Mouse (Mus musculus) spleen, adult 2 months (tissue): ENCODE measurements around the gene Bloc1s5. TPM values are rescaled to one million over a fixed set of nuclear protein-coding genes. Genes with fewer than 3 reads are reported as not detected.

Experiments used
- DNase-seq, 2 experiments: peaks; one replicate each; pipeline versions ENCODE4 v3.0.0 to v3.0.0-alpha.2; 2012 to 2021; ENCODE audit warnings: low spot score in 2 of 2, low read depth in 1 of 2
- H3K27ac ChIP-seq: fragments of 200-500 bp; 2 replicates; pipeline ENCODE4 v1.5.1; 2012; ENCODE audit warnings: low read length, inconsistent platforms; ENCODE audit not compliant: insufficient read depth
- H3K27me3 ChIP-seq: fragments of 200-500 bp; 2 replicates; pipeline ENCODE4 v1.6.1; 2012; ENCODE audit warnings: mild to moderate bottlenecking, moderate library complexity, low read length, inconsistent platforms; ENCODE audit not compliant: control insufficient read depth, insufficient read depth
- H3K36me3 ChIP-seq: fragments of 200-500 bp; 2 replicates; pipeline ENCODE4 v1.6.1; 2012; ENCODE audit warnings: mild to moderate bottlenecking, low read length, inconsistent platforms; ENCODE audit not compliant: control insufficient read depth, insufficient read depth
- H3K4me1 ChIP-seq: fragments of 200-500 bp; 2 replicates; pipeline ENCODE4 v1.6.1; 2011; ENCODE audit warnings: inconsistent platforms; ENCODE audit not compliant: control insufficient read depth, insufficient read depth, insufficient read length
- H3K4me3 ChIP-seq: fragments of 200-500 bp; 2 replicates; pipeline ENCODE4 v1.5.1; 2011; ENCODE audit warnings: mild to moderate bottlenecking, inconsistent platforms; ENCODE audit not compliant: insufficient read depth, insufficient read length; ENCODE audit errors: extremely low read depth
- CTCF ChIP-seq: fragments of 200-500 bp; IDR thresholded peaks from 2 replicates; pipeline ENCODE4 v1.5.1; 2011; ENCODE audit warnings: mild to moderate bottlenecking, inconsistent platforms; ENCODE audit not compliant: insufficient read depth, insufficient read length, insufficient replicate concordance; ENCODE audit errors: extremely low read depth
- POLR2A ChIP-seq: fragments of 200-500 bp; IDR thresholded peaks from 2 replicates; pipeline ENCODE4 v1.6.1; 2011; ENCODE audit warnings: low read depth, low read length, inconsistent platforms
- WGBS: fragments of 180-500 bp; shearing (Covaris S2); methylation state at CpG from one replicate; pipeline ENCODE4 v1.1.7; 2018; 5-methylcytosine and 5-hydroxymethylcytosine counted together
- polyA plus RNA-seq: library from polyadenylated mRNA; depleted of rRNA; stranded (reverse); fragments of >200 nt; gene quantifications from 2 replicates; pipeline ENCODE4 v1.2.3, GENCODE M21; 2012

The Bloc1s5 gene
- polyA plus RNA-seq, 1 experiment, result 2.3 TPM

GRCm38 (mm10) chr13:38565245-38565644 lies 69.7 kb downstream of the Bloc1s5 start:
- no peak for TF ChIP-seq CTCF
- TF ChIP-seq POLR2A, result no peak
- WGBS, result 79% methylated on average over 4 of the region's 4 CpGs
- Histone ChIP-seq H3K4me3 (no peak overlapping the region), H3K36me3 (no peaks in the 10 kb centered on the region), H3K27ac (no peak overlapping the region), H3K27me3 (no peaks in the 10 kb centered on the region), H3K4me1 (no peaks in the 10 kb centered on the region)
- DNase-seq, result no peak

GRCm38 (mm10) chr13:38554611-38555010 lies 80.3 kb downstream of the Bloc1s5 start:
- no peaks in the 10 kb centered on the region for H3K36me3 ChIP-seq
- H3K27ac ChIP-seq, result no peak overlapping the region
- H3K4me3 ChIP-seq, result no peak overlapping the region
- H3K27me3 ChIP-seq, result no peaks in the 10 kb centered on the region
- DNase-seq, result no peak
- no peak for TF ChIP-seq POLR2A
- H3K4me1 ChIP-seq, result no peaks in the 10 kb centered on the region
- WGBS, result 45% methylated on average over 11 of the region's 11 CpGs

DNA sequence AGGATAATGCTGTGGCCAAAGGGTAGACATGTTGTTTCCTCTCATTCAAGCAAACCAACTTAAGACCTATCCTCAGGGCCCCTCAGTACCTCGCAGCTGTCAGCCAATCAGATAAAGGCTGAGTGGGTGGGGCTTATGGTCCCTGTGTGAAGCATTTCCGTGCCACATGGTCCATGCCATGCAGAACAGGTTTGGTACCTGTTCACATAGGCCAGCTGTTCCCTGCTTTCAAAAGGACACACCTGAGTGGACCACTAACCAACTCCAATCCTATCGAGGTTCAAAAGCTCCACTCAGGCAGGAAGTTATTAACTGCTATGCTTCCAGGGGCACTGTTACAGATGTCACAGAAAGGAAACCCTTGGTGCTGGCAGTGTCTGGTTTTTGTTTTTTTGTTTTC lies 80.7 kb downstream of the Bloc1s5 start:
- TF ChIP-seq CTCF (no peak), POLR2A (no peak)
- Histone ChIP-seq H3K36me3 (no peaks in the 10 kb centered on the region), H3K27me3 (no peaks in the 10 kb centered on the region), H3K4me3 (no peak overlapping the region), H3K4me1 (no peaks in the 10 kb centered on the region), H3K27ac (no peak overlapping the region)
- DNase-seq, result no peak
- WGBS, result 53% methylated on average over 3 of the region's 3 CpGs

DNA sequence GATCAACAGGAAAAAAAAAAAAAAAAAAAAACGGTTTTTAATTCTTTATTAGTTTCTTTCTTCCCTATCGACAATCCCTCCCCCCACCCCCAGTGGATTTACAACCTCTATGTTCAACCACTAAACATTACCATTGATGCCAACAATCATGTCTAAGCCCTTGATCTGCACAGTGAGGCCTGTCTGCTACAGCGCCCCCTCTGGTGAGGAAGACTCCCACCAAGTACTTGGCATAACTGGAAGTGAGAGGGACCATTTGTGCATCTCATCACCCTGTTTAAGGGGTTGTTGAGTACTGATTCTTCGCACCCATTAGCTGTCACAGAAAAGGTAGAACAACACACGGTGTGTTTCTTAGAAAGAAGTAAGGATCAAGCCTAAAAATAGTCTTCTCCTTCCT lies 86.2 kb downstream of the Bloc1s5 start:
- TF ChIP-seq CTCF (no peak), POLR2A (no peak)
- Histone ChIP-seq H3K36me3 (no peaks in the 10 kb centered on the region), H3K4me3 (no peak overlapping the region), H3K4me1 (no peaks in the 10 kb centered on the region; the same call in 1 of the 2 replicates), H3K27me3 (no peaks in the 10 kb centered on the region), H3K27ac (no peak overlapping the region)
- WGBS, result 79% methylated on average over 5 of the region's 5 CpGs
- DNase-seq, result no peak

DNA sequence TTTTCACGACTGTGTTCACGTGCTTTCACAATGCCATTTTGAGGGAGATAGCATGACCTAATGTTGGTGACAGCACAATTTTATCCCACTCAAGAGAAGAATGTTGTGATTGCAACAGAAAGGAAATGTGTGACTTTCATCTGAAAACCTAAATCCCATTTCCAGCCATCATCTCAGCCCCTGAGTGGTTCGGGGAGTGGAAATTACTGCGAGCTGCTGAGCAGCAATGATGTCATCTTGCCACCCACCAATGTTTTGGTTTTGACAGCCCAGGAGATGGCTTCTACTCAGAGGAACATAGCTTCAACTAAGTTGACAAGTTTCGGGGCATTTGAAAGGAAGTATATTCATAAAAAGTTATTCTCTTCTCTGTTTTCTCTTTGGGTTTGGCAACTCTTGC lies 87.2 kb downstream of the Bloc1s5 start:
- H3K36me3 ChIP-seq, result no peaks in the 10 kb centered on the region
- H3K27ac ChIP-seq, result no peak overlapping the region
- H3K4me1 ChIP-seq, result no peaks in the 10 kb centered on the region; the same call in 1 of the 2 replicates
- DNase-seq, result no peak
- H3K27me3 ChIP-seq, result no peaks in the 10 kb centered on the region
- H3K4me3 ChIP-seq, result no peak overlapping the region
- 82% methylated on average over 5 of the region's 5 CpGs for WGBS
- no peak for TF ChIP-seq POLR2A
- TF ChIP-seq CTCF, result no peak

DNA sequence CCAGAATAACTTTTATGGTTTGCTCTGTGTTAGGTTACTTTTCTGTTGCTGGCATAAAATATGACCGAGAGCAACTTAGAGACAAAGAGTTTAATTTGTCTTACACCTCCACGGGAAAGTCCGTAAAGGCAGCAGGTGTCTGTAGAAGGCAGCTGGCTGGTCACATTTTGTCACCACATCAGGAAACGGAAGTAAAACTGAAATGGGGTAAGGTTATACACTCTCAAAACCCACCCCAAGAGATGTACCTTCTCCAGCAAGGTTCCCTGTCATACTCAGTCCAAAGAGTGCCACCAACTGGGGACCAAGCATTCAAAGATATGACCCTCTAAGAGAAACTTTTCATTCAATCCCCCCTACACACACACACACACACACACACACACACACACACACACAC lies 88.2 kb downstream of the Bloc1s5 start:
- TF ChIP-seq POLR2A (no peak), CTCF (no peak)
- no peaks in the 10 kb centered on the region; the same call in 1 of the 2 replicates for H3K4me1 ChIP-seq
- WGBS, result 24% methylated on average over 4 of the region's 4 CpGs
- peak; percentile 20 to 53 for DNase-seq
- no peaks in the 10 kb centered on the region for H3K36me3 ChIP-seq
- H3K4me3 ChIP-seq, result no peak overlapping the region
- no peaks in the 10 kb centered on the region for H3K27me3 ChIP-seq
- H3K27ac ChIP-seq, result no peak overlapping the region

DNA sequence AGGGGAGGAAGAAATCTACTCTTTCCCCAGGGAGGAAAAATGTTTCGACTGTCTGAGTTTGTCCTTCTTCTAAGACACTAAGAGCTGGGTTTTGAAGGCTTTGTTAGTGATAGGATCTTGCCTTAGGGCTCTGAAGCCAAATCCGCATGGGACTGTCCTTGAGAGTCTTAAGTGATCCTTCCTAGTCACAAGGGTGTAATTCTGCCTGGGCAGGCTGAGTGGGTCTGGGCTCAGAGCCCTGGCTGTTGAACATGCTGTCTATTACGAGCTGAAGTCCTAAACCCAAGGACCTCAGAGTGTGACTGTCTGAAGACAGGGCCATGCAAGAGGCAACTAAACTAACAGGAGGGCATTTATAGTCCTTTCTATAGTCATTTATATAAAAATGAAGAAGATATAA lies 89.4 kb downstream of the Bloc1s5 start:
- Histone ChIP-seq H3K4me3 (no peak overlapping the region), H3K27ac (no peak overlapping the region), H3K27me3 (no peaks in the 10 kb centered on the region), H3K4me1 (no peaks in the 10 kb centered on the region; the same call in 1 of the 2 replicates), H3K36me3 (no peaks in the 10 kb centered on the region)
- no peak for DNase-seq
- TF ChIP-seq CTCF, result no peak
- no peak for TF ChIP-seq POLR2A
- 77% methylated on average over 3 of the region's 3 CpGs for WGBS
